Mouse (Mus musculus) naive thymus-derived CD4-positive, alpha-beta T cell, adult 2 months (primary cell): Measurements from ENCODE around the gene Plxnb2.

Source experiments
- DNase-seq: peaks from one replicate; pipeline ENCODE4 v3.0.0-alpha.2; 2011; ENCODE audit warnings: low read depth

The Plxnb2 gene

DNA sequence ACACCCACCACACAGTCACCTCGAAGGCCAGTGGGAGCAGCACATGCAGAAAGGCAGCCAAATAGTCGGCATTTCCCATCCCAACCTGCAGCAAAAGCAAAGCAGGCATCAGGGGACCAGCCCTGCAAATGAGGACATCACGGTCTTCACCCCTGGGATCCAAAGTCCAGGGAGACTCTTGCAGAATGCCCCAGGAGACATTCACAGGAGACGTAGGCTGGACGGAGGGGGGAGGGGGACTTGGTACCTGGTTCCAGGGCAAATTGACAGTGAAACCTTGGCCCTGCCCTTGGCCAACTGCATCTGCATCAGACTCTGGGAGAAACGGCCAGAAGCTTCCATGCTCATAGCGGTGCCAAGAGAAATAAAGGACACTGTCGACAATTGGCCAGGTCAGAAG is 54.0 kb downstream of the Plxnb2 start:
- no peak for DNase-seq

DNA sequence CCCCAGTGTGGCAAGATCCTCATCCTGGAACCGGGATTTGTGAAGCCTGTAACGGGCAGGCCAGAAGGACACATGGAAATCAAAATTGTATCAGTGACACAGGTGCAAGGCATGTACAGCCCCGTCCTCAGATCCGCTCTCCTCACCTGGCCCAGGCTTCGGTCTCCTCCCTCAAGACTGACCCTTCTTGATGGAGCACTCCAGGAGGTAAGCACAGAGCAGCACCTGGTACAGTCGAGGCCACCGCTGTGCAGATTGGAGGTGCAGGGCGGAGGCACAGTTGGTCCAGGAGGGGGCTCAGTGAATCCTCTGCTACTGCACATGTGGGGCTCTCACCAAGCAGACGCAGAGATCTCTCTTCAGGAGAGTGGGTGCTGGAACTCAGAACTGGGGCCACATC is 55.2 kb downstream of the Plxnb2 start:
- DNase-seq, result no peak

DNA sequence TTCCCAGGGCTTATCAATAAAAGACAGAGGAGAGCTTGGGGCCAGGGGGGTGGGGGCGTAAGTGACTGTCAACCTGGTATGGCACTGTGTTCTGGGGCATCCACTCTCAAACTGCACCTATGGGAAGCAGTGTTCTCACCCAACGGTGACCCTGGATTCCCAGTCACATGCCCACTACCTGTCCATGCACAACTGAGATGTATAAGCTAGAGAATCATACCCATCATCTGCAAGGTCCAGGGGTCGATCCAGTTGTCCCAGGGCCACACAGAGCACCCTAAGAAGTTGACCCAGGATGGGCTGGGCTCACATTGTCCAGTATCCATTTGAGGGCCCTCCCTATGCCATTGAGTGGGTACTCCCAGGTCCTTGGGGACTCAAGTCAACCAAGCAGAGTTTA is 56.3 kb downstream of the Plxnb2 start:
- no peak for DNase-seq

DNA sequence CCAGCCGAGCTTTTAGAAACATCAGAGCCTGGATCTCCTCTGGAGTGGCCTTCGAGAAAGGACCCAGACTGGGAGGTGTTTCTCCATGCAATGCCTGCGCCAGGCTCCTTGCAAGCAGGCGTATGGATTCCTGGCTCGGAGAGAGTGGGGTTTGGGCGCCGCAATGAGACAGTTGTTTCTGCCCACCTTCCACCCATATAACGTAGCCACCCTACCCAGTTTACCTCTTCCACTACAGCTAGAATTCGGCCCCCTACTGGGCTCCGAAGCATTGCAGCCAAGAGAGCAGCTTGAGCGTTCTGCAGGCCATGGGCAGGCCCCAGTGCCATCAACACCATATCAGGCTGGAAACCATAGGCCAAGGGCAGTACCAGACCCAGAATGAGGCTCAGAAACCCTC is 57.0 kb downstream of the Plxnb2 start:
- DNase-seq, result no peak

DNA sequence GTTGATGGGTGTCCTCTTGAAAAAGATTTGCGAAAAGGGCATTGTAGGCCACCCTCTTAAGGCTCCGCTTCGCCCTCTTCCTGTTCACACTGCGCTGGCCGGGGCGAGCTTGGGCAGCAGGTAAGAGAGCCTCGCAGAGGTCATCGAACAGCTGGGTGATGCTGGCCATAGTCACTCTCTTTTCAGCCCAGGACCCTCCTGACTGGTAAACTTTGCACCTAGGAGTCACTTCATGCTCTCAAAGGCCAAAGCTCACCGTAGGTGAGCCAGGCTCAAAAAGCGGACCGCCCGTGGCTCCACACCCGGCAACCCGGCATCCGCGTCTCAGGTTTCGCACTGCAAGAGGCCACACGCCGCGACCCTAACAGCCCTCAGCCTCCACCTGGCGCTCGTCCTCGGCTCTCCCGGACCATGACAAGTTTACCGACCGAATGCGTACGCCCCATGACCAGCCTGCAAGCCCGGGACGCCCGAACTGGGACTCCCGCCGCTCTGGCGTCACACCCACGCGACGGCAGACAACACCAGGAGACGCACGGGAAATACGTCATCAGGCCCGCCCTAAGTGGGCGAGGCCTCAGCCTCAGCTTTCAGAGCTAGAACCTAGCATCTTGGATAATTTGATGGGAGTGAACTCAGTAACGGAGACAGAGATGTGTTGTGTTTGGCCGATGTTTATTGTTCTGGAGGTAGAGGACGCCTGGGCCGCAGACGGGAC is 57.8 kb downstream of the Plxnb2 start, which contains the start of gene Tubgcp6:
Gene Tubgcp6, minus strand, starts transcription at position 464 of the 718 bp plus-strand sequence.
- peak; percentile 95 for DNase-seq

DNA sequence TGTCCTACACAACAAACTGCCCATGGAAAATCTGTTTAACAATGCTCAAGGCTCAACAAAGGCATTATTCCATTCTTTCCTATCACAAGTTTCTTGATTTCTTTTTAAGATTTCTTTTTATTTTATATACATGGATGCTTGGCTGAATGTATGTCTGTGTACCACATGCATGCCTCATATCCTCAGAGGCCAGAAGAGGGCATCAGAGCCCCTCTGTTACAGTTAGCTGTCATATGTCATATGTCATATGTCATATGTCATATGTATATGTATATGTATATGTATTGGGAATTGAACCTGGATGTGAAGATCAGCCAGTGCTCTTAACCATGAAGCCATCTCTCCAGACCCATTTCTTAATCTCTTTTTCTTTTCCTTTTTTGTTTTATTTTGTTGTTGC is 62.6 kb downstream of the Plxnb2 start:
- peak; percentile 70 for DNase-seq

DNA sequence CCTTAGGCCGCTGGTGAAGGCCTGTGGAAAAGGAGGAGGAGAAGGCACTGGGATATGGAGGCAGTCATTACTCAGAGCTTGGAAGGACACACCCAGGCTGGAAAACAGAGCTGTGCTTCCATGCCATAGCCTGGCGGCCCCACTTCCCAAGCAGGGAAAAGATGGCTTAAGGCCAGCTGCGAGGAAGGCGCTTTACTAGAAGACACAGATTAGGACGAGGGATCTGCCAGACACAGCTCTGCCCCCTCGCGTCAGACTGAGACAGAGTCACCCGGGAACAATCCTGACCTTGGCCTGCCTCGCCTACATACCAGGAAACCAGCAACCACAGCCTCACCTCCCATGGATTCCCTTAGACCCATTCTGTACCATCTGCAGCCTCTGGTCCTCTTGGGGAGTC is 70.4 kb downstream of the Plxnb2 start:
- no peak for DNase-seq

DNA sequence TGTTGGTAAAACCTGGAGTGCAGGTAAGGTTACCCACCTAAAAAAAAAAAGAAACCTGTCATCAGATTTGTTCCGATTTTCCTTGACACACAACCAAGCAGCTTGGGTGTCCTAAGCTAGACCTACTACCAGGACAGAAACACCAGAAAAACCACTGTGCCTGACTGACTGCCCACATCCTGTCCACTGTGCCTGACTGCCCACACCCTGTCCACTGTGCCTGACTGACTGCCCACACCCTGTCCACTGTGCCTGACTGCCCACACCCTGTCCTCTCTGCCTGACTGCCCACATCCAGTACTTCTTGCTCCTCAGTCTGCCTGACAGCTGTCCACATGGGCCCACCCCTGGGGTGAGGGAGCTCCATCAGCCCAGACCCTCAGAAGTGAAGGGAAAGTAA is 73.6 kb downstream of the Plxnb2 start:
- DNase-seq, result no peak

DNA sequence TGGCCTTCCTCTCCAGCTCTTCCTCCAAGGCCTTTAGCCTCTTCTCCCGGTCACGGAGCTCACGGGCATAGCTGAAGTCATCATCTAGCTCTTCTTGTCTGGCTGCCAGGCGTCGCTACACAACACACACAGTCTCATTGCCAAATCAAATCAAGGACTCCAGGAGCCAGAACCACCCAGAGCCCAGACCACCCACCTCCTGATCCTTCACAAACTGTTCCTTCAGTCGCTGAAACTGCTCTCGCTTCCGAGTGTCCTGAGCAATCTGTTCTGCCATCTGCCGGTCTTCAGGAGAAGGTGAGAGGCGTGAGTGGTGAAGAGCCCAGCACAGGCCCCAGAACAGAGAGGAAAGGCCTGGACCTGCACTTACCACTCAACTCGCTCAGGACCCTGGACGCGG is 74.5 kb downstream of the Plxnb2 start:
- DNase-seq, result no peak
